Mouse (Mus musculus) midbrain, postnatal 0 days (tissue): ENCODE data around the gene Tmem235. TPM values are rescaled to one million over a fixed set of nuclear protein-coding genes. Genes with fewer than 3 reads are reported as not detected.

Source experiments
- ATAC-seq: fragments of 200-750 bp; cut with Nextera tagmentation; 2 replicates; pipeline ENCODE4 v1.8.0; 2017; ENCODE audit warnings: moderate number of reproducible peaks, mild to moderate bottlenecking, moderate TSS enrichment, moderate library complexity; ENCODE audit not compliant: low FRiP score
- DNase-seq: peaks from one replicate; pipeline ENCODE4 v3.0.0-alpha.2; 2015; ENCODE audit warnings: low spot score
- H3K27ac ChIP-seq: fragments of 300-500 bp; sonication (generic); 2 replicates; pipeline ENCODE4 v1.5.1; 2014; ENCODE audit warnings: low read depth, mild to moderate bottlenecking, low read length, mixed read lengths
- H3K27me3 ChIP-seq: fragments of 300-500 bp; sonication (generic); 2 replicates; pipeline ENCODE4 v1.6.1; 2014; ENCODE audit warnings: low read length, control low read depth, mixed read lengths; ENCODE audit not compliant: insufficient read depth
- H3K36me3 ChIP-seq: fragments of 300-500 bp; sonication (generic); 2 replicates; pipeline ENCODE4 v1.6.1; 2014; ENCODE audit warnings: low read length, control low read depth, mixed read lengths; ENCODE audit not compliant: insufficient read depth
- H3K4me1 ChIP-seq: fragments of 300-500 bp; sonication (generic); 2 replicates; pipeline ENCODE4 v1.6.1; 2014; ENCODE audit warnings: mild to moderate bottlenecking, control low read depth, antibody characterized with exemption, low read length, mixed read lengths; ENCODE audit not compliant: insufficient read depth
- H3K4me2 ChIP-seq: fragments of 300-500 bp; sonication (generic); 2 replicates; pipeline ENCODE4 v1.6.1; 2014; ENCODE audit warnings: low read depth, mild to moderate bottlenecking, low read length, mixed read lengths; ENCODE audit not compliant: poor library complexity, severe bottlenecking
- H3K4me3 ChIP-seq: fragments of 300-500 bp; sonication (generic); 2 replicates; pipeline ENCODE4 v1.5.1; 2014; ENCODE audit warnings: low read depth, mild to moderate bottlenecking, low read length, moderate library complexity
- H3K9ac ChIP-seq: fragments of 300-500 bp; sonication (generic); replicated peaks from 2 replicates; pipeline ENCODE4 v1.6.1; 2014; ENCODE audit warnings: mild to moderate bottlenecking, low read length, moderate library complexity, mixed read lengths; ENCODE audit not compliant: poor library complexity, severe bottlenecking
- H3K9me3 ChIP-seq: fragments of 300-500 bp; sonication (generic); 2 replicates; pipeline ENCODE4 v1.6.1; 2016; ENCODE audit warnings: low read length, control low read depth
- CTCF ChIP-seq: IDR thresholded peaks from 2 replicates; pipeline ENCODE4 v1.5.1; 2016; ENCODE audit warnings: antibody characterized with exemption, mild to moderate bottlenecking
- WGBS: fragments of 180-500 bp; shearing (Covaris S2); extraction: QIAGEN DNeasy Blood & Tissue Kit; methylation state at CpG from one replicate; pipeline ENCODE4 v1.1.7; 2014; 5-methylcytosine and 5-hydroxymethylcytosine counted together
- polyA plus RNA-seq: library from polyadenylated mRNA; unstranded; fragments of >200 nt; fragmentation: Nextera tagmentation; extraction: Ambion mirVana; gene quantifications from 2 replicates; pipeline ENCODE4 v1.2.1, GENCODE M21; 2015
- total RNA-seq: library from RNA; depleted of rRNA; stranded (reverse); fragments of >200 nt; gene quantifications from 2 replicates; pipeline ENCODE4 v1.2.3, GENCODE M21; 2014; rRNA removed

Gene Tmem235
- total and polyA plus RNA-seq, 2 experiments from 2014 or later = 0.16 TPM; not detected in 1

- H3K9me3 ChIP-seq = no peaks in the 10 kb centered on the region
- ATAC-seq = no peak
- no peaks in the 10 kb centered on the region for H3K36me3 ChIP-seq
- H3K4me1 ChIP-seq = no peaks in the 10 kb centered on the region
- no peak for DNase-seq
- 91% methylated on average over 8 of the region's 8 CpGs for WGBS
- no peaks in the 10 kb centered on the region for H3K27me3 ChIP-seq
- TF ChIP-seq CTCF = no peak
- no peak overlapping the region for H3K27ac ChIP-seq
- H3K4me3 ChIP-seq = no peak overlapping the region
- no peak overlapping the region for H3K4me2 ChIP-seq
- no peak overlapping the region for H3K9ac ChIP-seq
Observed at GRCm38 (mm10) chr11:117909337-117909736, 48.8 kb downstream of the Tmem235 start.

- no peak overlapping the region for H3K4me3 ChIP-seq
- no peaks in the 10 kb centered on the region for H3K4me1 ChIP-seq
- H3K4me2 ChIP-seq = no peak overlapping the region
- DNase-seq = peak; percentile 52
- 30% methylated on average over 13 of the region's 13 CpGs for WGBS
- H3K27me3 ChIP-seq = no peaks in the 10 kb centered on the region
- H3K9ac ChIP-seq = no peak overlapping the region
- no peaks in the 10 kb centered on the region for H3K36me3 ChIP-seq
- H3K27ac ChIP-seq = no peak overlapping the region
- ATAC-seq = no peak
- peak; percentile 82 for TF ChIP-seq CTCF
- H3K9me3 ChIP-seq = no peaks in the 10 kb centered on the region
Observed at GRCm38 (mm10) chr11:117912684-117913352, 52.3 kb downstream of the Tmem235 start.

GRCm38 (mm10) chr11:117914531-117914930 is 54.0 kb downstream of the Tmem235 start:
- H3K27me3 ChIP-seq = no peaks in the 10 kb centered on the region
- no peak overlapping the region for H3K4me2 ChIP-seq
- no peak overlapping the region for H3K27ac ChIP-seq
- no peaks in the 10 kb centered on the region for H3K9me3 ChIP-seq
- WGBS = 77% methylated on average over 12 of the region's 12 CpGs
- H3K36me3 ChIP-seq = no peaks in the 10 kb centered on the region
- no peak overlapping the region for H3K4me3 ChIP-seq
- 0 out of 2 replicates have a peak, but pooled peaks cover 2% of the 10 kb centered on the region for H3K4me1 ChIP-seq
- no peak for TF ChIP-seq CTCF
- DNase-seq (no peak), ATAC-seq (no peak)
- no peak overlapping the region for H3K9ac ChIP-seq

Other genes with a start within 250 kb of the Tmem235 start
- 78.4 and 79.8 TPM in 2 replicates for gene Tnrc6c, start 206.5 kb upstream of the Tmem235 start, total RNA-seq
- gene Tnrc6c, start 206.5 kb upstream of the Tmem235 start, polyA plus RNA-seq = 22.8 and 26.5 TPM in 2 replicates
- gene Tmc8, start 78.7 kb upstream of the Tmem235 start, total RNA-seq = 0.33 and 3.2 TPM in 2 replicates
- 0.79 and 1.2 TPM in 2 replicates for gene Tmc8, start 78.7 kb upstream of the Tmem235 start, polyA plus RNA-seq
- gene Tmc6, start 78.6 kb upstream of the Tmem235 start, total RNA-seq = 2.8 and 3.9 TPM in 2 replicates
- gene Tmc6, start 78.6 kb upstream of the Tmem235 start, polyA plus RNA-seq = 2.2 and 3.1 TPM in 2 replicates
- not detected in 2 replicates for gene 6030468B19Rik, start 63.1 kb upstream of the Tmem235 start, total RNA-seq
- not detected in 2 replicates for gene 6030468B19Rik, start 63.1 kb upstream of the Tmem235 start, polyA plus RNA-seq
- gene Gm20708, start 51.1 kb upstream of the Tmem235 start, total RNA-seq = 2.4 TPM in 1 of 2 replicates, not detected in the other
- gene Gm20708, start 51.1 kb upstream of the Tmem235 start, polyA plus RNA-seq = 1.2 and 2.7 TPM in 2 replicates
- 18.8 and 25.3 TPM in 2 replicates for gene Syngr2, start 51.1 kb upstream of the Tmem235 start, total RNA-seq
- 14.0 and 14.6 TPM in 2 replicates for gene Syngr2, start 51.1 kb upstream of the Tmem235 start, polyA plus RNA-seq
- gene Afmid, start 34.8 kb upstream of the Tmem235 start, total RNA-seq = 5.1 and 11.1 TPM in 2 replicates
- 9.1 and 10.4 TPM in 2 replicates for gene Afmid, start 34.8 kb upstream of the Tmem235 start, polyA plus RNA-seq
- 6.3 and 8.8 TPM in 2 replicates for gene Tk1, start 34.7 kb upstream of the Tmem235 start, total RNA-seq
- gene Tk1, start 34.7 kb upstream of the Tmem235 start, polyA plus RNA-seq = 6.0 and 6.5 TPM in 2 replicates
- gene Birc5, start 11.5 kb upstream of the Tmem235 start, total RNA-seq = 3.2 and 6.0 TPM in 2 replicates
- gene Birc5, start 11.5 kb upstream of the Tmem235 start, polyA plus RNA-seq = 13.1 and 13.2 TPM in 2 replicates
- 3.8 and 4.2 TPM in 2 replicates for gene Tha1, start 12.7 kb downstream of the Tmem235 start, total RNA-seq
- gene Tha1, start 12.7 kb downstream of the Tmem235 start, polyA plus RNA-seq = 3.0 and 3.5 TPM in 2 replicates
- gene Socs3, start 109.3 kb downstream of the Tmem235 start, total RNA-seq = 7.3 and 8.5 TPM in 2 replicates
- gene Socs3, start 109.3 kb downstream of the Tmem235 start, polyA plus RNA-seq = 4.4 and 4.9 TPM in 2 replicates
- gene Pgs1, start 125.5 kb downstream of the Tmem235 start, total RNA-seq = 62.0 and 72.2 TPM in 2 replicates
- 55.0 and 61.8 TPM in 2 replicates for gene Pgs1, start 125.5 kb downstream of the Tmem235 start, polyA plus RNA-seq